Mouse (Mus musculus) thymus, postnatal 4 days (tissue): ENCODE results near the gene Haus4.

ENCODE experiments used
- DNase-seq: peaks from one replicate; pipeline ENCODE4 v3.0.0; 2021

Gene Haus4

GRCm38 (mm10) chr14:54572790-54573736 is 18.6 kb upstream of the Haus4 start:
- DNase-seq, result no peak

- no peak for DNase-seq
These were observed 17.7 kb upstream of the Haus4 start for GRCm38 (mm10) chr14:54572122-54572521.

- DNase-seq, result peak; percentile 35
These were observed 15.3 kb upstream of the Haus4 start for GRCm38 (mm10) chr14:54569451-54570392.

- DNase-seq, result peak; percentile 79
These were observed 14.4 kb upstream of the Haus4 start for GRCm38 (mm10) chr14:54568694-54569414.

- DNase-seq, result no peak
These were observed 6.3 kb upstream of the Haus4 start for GRCm38 (mm10) chr14:54560527-54561242.

GRCm38 (mm10) chr14:54557330-54557729 is 2.9 kb upstream of the Haus4 start:
- DNase-seq, result no peak

- DNase-seq, result peak; percentile 62
These were observed 902 bp downstream of the Haus4 start for GRCm38 (mm10) chr14:54553454-54553974.

- no peak for DNase-seq
These were observed 9.7 kb downstream of the Haus4 start for GRCm38 (mm10) chr14:54544703-54545102.

- no peak for DNase-seq
These were observed 13.6 kb downstream of the Haus4 start for GRCm38 (mm10) chr14:54540771-54541170.

GRCm38 (mm10) chr14:54538580-54538979 is 15.8 kb downstream of the Haus4 start:
- DNase-seq, result no peak

- peak; percentile 92 for DNase-seq
These were observed 25.8 kb downstream of the Haus4 start for GRCm38 (mm10) chr14:54528446-54529111.

GRCm38 (mm10) chr14:54528007-54528393 is 26.4 kb downstream of the Haus4 start:
- peak; percentile 35 for DNase-seq

- peak; percentile 45 for DNase-seq
These were observed 27.0 kb downstream of the Haus4 start for GRCm38 (mm10) chr14:54527227-54528006.

GRCm38 (mm10) chr14:54523600-54523999 is 30.8 kb downstream of the Haus4 start:
- DNase-seq, result no peak

- no peak for DNase-seq
These were observed 37.6 kb downstream of the Haus4 start for GRCm38 (mm10) chr14:54516710-54517310.

GRCm38 (mm10) chr14:54509774-54510173 is 44.6 kb downstream of the Haus4 start:
- DNase-seq, result no peak

- no peak for DNase-seq
These were observed 51.3 kb downstream of the Haus4 start for GRCm38 (mm10) chr14:54503092-54503491.

GRCm38 (mm10) chr14:54501365-54501764 is 53.1 kb downstream of the Haus4 start:
- no peak for DNase-seq

- peak; percentile 58 for DNase-seq
These were observed 55.1 kb downstream of the Haus4 start for GRCm38 (mm10) chr14:54499330-54499729.

GRCm38 (mm10) chr14:54496706-54497105 is 57.7 kb downstream of the Haus4 start:
- DNase-seq, result no peak
